Mouse (Mus musculus): ENCODE data around the gene Kirrel3.

Gene Kirrel3

GRCm38 (mm10) chr9:34754523-34755097 is 268.9 kb downstream of the Kirrel3 start:
- DNase-seq: no peak

GRCm38 (mm10) chr9:34756055-34756454 is 270.4 kb downstream of the Kirrel3 start:
- DNase-seq: no peak

GRCm38 (mm10) chr9:34758925-34759324 is 273.2 kb downstream of the Kirrel3 start:
- DNase-seq: no peak

- no peak for DNase-seq
Measured at GRCm38 (mm10) chr9:34760521-34760920, 274.8 kb downstream of the Kirrel3 start.

DNA sequence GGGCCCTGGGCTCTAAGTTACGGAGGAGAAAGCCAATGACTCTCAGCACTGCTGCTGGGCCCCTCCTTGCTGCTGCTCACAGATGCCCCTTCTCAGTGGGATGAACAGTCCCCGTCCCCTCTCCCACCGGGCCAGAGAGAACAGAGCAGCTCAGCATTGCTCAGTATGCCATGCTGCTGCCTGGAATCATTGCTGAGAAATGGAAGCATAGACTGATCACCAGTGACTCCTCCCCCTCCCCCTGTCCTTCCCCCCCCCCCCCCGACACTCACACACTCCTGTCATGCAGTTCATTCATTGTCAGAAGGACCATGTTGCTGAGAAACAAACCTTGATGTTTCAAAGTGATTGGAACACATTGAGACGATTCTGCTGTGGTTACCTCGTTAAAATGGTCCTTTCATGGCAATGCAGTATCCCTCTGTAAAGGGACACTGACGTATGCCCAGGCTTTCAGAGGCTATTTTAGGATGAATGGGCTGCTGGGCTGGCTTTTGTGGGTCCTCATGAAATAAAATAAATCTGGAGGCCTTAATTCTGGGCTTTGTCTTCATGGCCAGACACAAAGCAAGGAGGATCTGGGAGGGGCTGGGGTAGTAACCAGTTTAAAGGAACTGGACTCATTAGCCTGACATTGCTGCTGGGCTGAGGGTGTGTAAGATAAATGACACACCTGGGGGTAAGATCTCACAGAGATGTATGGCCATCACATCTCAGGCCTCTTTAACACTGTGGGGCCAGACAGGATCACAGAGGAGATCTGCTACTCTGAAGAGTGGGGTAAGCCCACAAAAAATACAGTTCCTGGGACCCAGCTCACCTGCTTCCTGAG is 281.3 kb downstream of the Kirrel3 start:
- no peak for DNase-seq

GRCm38 (mm10) chr9:34768961-34769360 is 283.3 kb downstream of the Kirrel3 start:
- no peak for DNase-seq

DNA sequence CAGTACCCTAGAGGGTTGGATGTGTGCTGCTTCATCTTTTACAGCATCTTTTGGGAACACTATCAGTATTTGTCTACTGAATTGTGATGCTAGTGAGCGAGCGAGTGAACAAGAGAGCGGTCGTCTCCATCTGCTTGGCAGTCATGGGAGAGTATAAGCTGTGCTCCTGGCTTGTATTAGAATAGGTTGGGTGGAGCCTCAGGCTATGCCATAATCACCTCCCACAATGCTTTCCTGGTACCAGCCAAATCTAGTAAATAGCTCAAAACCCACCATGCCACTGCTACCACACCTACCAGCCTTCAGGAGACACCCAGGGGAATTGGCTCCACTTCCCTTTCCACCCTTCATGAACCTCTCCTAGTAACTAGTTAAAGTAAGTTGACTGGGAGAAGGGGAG is 285.3 kb downstream of the Kirrel3 start:
- DNase-seq: no peak

DNA sequence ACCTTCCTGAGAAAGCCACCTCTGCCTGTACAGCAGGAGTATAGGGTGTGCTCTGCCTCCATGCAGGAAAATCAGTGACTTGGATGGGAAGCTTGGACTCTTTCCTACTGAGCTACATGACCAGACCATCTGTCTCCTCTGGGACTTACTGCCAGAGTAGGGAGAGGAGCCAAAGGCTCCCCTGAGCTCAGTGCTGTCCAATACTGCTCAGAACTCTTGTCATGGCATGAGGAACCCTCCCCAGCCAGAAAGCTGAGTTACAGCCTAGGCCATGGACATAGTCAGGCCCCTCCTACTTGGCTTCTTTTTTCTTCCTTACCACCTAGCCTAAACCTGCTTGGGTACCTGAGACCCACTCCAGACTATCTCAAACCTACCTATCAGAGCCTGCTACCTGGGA is 285.7 kb downstream of the Kirrel3 start:
- DNase-seq: no peak

GRCm38 (mm10) chr9:34772022-34772437 is 286.3 kb downstream of the Kirrel3 start:
- no peak for DNase-seq

- DNase-seq: no peak
Measured at GRCm38 (mm10) chr9:34781356-34781755, 295.7 kb downstream of the Kirrel3 start.

GRCm38 (mm10) chr9:34787915-34788314 is 302.2 kb downstream of the Kirrel3 start:
- DNase-seq: no peak

DNA sequence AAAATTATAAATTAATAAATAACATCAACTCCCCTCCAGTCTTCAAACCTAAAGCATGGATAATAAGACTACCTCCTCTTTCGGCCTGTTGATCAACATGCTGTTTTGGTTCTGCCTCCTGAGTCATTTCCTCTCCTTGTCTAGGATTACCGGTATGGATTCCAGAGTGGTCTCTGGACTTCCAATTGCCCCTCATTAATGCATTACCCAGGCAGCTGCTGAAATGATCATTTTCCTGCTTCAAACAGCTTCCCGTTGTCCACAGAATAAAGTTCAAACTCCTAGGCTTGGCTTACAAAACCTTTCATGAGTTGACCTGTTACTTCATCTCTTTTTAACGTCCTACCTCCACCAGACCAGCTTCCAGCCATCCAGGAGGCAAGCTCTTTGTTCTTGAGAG is 309.5 kb downstream of the Kirrel3 start:
- DNase-seq: no peak

DNA sequence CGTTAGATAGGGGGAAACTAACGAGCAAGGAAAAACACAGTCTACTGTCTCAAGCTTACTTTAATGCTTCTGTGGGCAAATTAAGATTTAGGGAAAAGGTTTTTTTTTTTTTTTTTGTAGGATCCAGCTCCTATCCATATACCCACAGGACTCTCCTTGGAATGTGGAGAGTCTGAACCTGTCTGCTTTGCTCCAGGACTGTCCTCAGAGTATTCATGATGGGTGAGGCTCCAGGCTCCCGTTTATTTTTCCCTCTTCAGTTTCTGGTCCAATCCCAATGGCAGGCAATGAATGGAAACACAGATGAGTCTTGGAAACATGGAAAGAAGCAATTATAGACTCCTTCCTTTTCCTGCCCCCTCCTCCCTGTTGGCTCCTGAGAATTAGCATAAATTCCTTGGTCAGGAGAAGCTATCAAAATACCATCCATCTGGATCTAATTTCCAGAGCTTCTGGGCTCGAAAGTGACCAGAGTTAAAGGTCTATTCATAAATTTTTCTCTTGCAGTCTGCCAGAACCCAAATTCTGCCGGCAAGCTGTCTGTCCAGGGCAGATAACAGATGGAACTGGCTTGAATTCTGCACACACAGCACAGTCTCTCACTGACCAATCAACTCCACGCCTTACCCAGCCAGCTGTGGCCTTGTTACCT is 312.1 kb downstream of the Kirrel3 start:
- no peak for DNase-seq

DNA sequence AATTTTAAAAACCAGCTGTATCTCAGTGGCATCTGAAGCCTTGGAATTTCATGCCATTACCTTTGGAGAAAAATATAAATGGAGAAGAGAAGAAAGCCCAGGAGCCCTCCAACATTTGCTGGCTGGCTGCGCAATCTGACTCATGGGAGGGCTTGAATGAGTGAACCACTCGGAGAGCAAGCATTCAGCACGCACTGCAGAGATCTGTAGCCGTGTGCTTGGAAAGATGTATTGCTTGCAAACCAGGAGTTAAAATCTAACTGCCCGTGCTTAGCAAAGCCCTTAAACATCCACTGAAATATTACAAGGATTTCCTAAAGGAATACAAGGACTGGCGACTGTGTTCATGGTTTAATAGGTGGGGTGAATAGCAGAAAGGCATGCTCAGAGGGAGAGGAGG is 316.0 kb downstream of the Kirrel3 start:
- DNase-seq: no peak

DNA sequence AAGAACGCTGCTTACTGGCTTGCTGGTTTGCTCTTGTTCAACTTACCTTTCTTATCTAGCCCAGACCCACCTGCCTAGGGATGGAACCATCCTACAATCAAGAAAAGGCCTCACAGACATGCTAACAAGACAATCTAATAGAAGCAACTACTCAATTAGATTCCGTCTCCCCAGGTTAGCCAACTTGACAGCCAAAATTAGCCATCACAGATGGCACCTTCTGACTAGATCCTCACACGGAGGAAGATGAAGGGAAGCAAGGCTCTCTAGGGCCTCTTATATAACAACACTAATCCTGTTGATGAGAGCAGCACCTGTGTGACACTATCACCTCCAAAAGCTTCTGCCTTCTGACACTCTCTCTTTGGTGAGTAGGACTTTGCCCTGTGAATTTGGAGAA is 321.2 kb downstream of the Kirrel3 start:
- DNase-seq: no peak

- no peak for DNase-seq
Measured at GRCm38 (mm10) chr9:34809993-34810513, 324.4 kb downstream of the Kirrel3 start.

DNA sequence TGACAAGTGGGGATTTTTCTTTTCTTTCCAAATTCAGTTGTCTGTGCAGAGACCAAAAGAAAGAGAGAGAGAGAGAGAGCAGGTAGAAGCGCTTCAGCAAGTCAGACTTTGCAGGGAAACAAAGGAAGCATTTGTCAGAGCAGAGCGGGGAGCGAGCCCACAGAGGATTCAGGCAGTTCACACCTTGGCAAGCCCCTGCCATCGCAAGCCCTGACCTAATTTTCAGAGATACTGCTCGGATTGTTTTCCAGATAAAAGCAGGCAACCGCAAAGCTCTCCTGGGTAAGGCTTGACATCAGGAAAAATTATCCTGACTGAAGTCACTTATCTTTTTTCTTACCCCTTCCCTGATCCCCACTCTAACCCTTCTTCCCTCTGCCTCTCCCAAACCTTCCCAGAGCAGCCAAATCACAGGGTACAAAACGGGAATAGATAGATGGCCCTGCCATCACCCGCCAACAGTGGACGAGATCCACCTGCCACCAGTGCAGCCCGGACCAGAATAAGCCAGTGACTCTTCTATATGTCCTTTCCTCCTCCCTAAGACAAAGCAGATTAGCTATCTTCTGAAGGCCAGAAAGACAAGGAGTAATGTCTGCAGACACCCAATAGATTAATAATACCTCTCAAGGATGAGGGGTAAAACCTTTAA is 332.8 kb downstream of the Kirrel3 start:
- no peak for DNase-seq

GRCm38 (mm10) chr9:34824358-34825088 is 338.8 kb downstream of the Kirrel3 start:
- DNase-seq: no peak

DNA sequence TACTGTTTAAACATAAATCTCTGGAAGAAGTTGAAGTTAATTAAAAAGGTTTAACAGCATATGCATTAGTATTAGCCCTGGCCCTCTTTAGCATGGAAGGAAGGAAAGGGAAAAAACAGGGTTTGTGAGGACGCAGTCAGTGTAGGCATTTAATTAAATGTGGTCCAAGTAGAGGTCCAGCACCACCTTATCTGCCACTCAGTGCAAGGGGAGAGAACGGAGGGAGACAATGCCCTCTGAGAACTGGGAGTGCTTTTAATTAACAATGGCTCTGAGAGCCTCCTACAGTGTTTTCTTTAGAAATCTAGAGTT is 339.4 kb downstream of the Kirrel3 start:
- DNase-seq: no peak

DNA sequence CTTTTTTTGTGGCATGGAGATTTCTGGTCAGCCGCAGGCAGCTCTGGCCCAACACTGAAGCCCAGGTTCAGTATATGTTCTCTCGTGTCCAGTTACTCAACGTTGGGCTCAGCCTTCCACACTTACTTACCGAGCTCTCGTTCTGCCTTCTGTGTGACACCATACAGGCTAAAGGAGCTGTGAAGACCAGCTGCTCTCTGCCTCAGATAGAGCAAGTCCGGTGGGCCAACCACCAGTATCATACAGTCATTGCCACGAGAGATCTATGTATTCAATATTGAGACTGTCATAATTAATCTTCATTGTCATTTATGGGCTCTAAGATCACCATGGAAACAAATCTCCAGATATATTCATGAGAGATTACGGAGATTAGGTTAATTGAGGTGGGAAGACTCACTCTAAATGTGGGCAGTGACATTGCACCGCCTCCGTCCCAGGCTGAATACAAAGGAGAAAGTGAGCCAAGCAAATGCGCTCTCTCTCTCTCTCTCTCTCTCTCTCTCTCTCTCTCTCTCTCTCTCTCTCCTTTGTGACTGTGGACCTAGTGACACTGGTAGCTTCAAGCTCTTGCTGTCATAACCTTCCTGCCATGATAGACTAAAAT is 339.8 kb downstream of the Kirrel3 start:
- DNase-seq: no peak

- DNase-seq: no peak
Measured at GRCm38 (mm10) chr9:34830696-34831095, 345.0 kb downstream of the Kirrel3 start.

- no peak for DNase-seq
Measured at GRCm38 (mm10) chr9:34836801-34837200, 351.1 kb downstream of the Kirrel3 start.
